Mouse (Mus musculus): ENCODE results near the gene Psma2.

DNA sequence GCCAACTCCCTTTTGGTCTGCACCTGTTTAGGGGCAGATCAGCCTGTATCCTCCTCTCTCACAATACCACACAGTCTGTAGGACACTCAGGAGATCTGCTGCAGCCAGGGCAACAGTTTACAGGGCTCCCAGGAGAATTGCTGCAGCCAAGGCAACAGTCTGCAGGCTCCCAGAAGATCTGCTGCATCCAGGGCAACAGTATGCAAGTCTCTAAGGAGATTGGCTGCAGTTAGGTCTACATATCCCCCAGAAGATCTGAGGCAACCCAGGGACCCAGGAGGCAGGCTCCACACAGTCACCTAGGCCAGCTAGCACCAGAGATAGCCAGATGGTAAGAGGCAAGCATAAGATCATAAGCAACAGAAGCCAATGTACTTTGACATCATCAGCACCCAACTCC is 38.9 kb upstream of the Psma2 start:
- TF ChIP-seq CTCF (IDR thresholded peaks at IDR 0.05) (no peak), EP300 (IDR thresholded peaks at IDR 0.05) (no peak)

Measured in lung, postnatal 0 days (tissue).